Mouse (Mus musculus) neural tube, embryonic 14.5 days (tissue): ENCODE measurements around the gene Ahsg. TPM values are rescaled to one million over a fixed set of nuclear protein-coding genes. Genes with fewer than 3 reads are reported as not detected.

Experiments used
- ATAC-seq: fragments of 200-750 bp; cut with Nextera tagmentation; 2 replicates; pipeline ENCODE4 v1.8.0; 2017; ENCODE audit warnings: low read depth, mild to moderate bottlenecking, moderate TSS enrichment, moderate library complexity
- H3K27ac ChIP-seq: fragments of 300-500 bp; sonication (generic); 2 replicates; pipeline ENCODE4 v1.5.1; 2014; ENCODE audit warnings: low read depth, mild to moderate bottlenecking, control low read depth, low read length, moderate library complexity, mixed read lengths
- H3K27me3 ChIP-seq: fragments of 300-500 bp; sonication (generic); 2 replicates; pipeline ENCODE4 v1.6.1; 2014; ENCODE audit warnings: low read length; ENCODE audit not compliant: control insufficient read depth, insufficient read depth
- H3K36me3 ChIP-seq: fragments of 300-500 bp; sonication (generic); 2 replicates; pipeline ENCODE4 v1.6.1; 2014; ENCODE audit warnings: low read length, mixed read lengths; ENCODE audit not compliant: control insufficient read depth, insufficient read depth
- H3K4me1 ChIP-seq: fragments of 300-500 bp; sonication (generic); 2 replicates; pipeline ENCODE4 v1.6.1; 2014; ENCODE audit warnings: low read length; ENCODE audit not compliant: control insufficient read depth, insufficient read depth
- H3K4me2 ChIP-seq: fragments of 300-500 bp; sonication (generic); 2 replicates; pipeline ENCODE4 v1.6.1; 2014; ENCODE audit warnings: mild to moderate bottlenecking, low read depth, low read length, control low read depth
- H3K4me3 ChIP-seq: fragments of 300-500 bp; sonication (generic); 2 replicates; pipeline ENCODE4 v1.5.1; 2014; ENCODE audit warnings: low read depth, low read length, control low read depth, mixed read lengths
- H3K9ac ChIP-seq: fragments of 300-500 bp; sonication (generic); replicated peaks from 2 replicates; pipeline ENCODE4 v1.6.1; 2014; ENCODE audit warnings: low read depth, mild to moderate bottlenecking, control low read depth, low read length, mixed read lengths
- H3K9me3 ChIP-seq: fragments of 300-500 bp; sonication (generic); 2 replicates; pipeline ENCODE4 v1.6.1; 2016; ENCODE audit warnings: low read length; ENCODE audit not compliant: control insufficient read depth
- WGBS: fragments of 180-500 bp; shearing (Covaris S2); extraction: QIAGEN DNeasy Blood & Tissue Kit; methylation state at CpG from one replicate; pipeline ENCODE4 v1.1.7; 2014; 5-methylcytosine and 5-hydroxymethylcytosine counted together
- polyA plus RNA-seq: library from polyadenylated mRNA; unstranded; fragments of >200 nt; fragmentation: Nextera tagmentation; extraction: Ambion mirVana; gene quantifications from 2 replicates; pipeline ENCODE4 v1.2.1, GENCODE M21; 2014

Ahsg gene
- polyA plus RNA-seq, 1 experiment from 2014 or later = 1.4 TPM

- no peak overlapping the region for H3K4me2 ChIP-seq
- no peaks in the 10 kb centered on the region for H3K36me3 ChIP-seq
- no peaks in the 10 kb centered on the region for H3K4me1 ChIP-seq
- no peak overlapping the region for H3K27ac ChIP-seq
- H3K27me3 ChIP-seq = no peaks in the 10 kb centered on the region
- no peaks in the 10 kb centered on the region for H3K9me3 ChIP-seq
- 29% methylated on average over 6 of the region's 6 CpGs for WGBS
- no peak for ATAC-seq
- H3K4me3 ChIP-seq = no peak overlapping the region
- no peak overlapping the region for H3K9ac ChIP-seq
These were observed 10.2 kb upstream of the Ahsg start for GRCm38 (mm10) chr16:22880900-22881299.

DNA sequence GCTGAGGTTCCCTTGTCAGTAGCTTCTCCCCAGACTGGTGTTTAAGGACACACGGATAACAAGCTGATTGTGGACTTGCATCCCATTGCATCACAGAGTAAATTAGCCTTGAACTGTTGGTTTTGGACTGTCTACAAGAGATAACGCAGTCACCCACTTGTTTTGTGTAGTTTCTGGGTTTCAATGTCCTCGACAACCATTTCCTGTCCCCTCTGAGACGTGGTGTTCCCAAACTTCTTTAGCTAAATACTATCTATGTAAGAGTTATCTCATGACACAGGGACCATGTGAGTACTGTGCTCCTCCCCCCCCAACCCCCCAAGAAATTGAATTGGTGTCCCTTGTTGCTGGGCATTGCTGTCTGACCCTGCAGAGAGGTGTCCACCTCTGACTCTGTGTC lies 9.6 kb upstream of the Ahsg start:
- WGBS = 78% methylated on average over 4 of the region's 4 CpGs
- ATAC-seq = no peak
- H3K36me3 ChIP-seq = no peaks in the 10 kb centered on the region
- H3K4me3 ChIP-seq = no peak overlapping the region
- no peak overlapping the region for H3K4me2 ChIP-seq
- no peaks in the 10 kb centered on the region for H3K27me3 ChIP-seq
- H3K27ac ChIP-seq = no peak overlapping the region
- no peaks in the 10 kb centered on the region for H3K9me3 ChIP-seq
- H3K4me1 ChIP-seq = no peaks in the 10 kb centered on the region
- H3K9ac ChIP-seq = no peak overlapping the region

DNA sequence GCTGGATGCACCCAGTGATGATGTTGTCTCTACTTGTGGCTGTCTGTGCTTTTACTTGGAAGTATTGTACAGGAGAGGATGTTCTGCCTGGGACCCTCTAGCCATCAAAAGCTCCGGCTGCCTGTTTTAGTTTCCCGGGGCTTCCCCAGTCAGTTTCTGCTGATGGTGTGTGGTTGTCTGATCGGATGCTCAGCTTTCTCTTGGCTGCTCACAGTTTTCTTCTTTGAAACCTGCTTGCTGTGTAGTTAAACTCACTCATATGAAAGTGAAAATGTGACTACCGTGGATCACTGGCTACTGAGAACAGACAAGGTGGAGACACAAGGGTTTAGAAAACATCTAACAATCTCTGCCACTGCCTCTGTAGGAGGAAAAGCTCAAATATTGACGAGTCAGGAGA lies 7.6 kb upstream of the Ahsg start:
- Histone ChIP-seq H3K4me3 (no peak overlapping the region), H3K9me3 (no peaks in the 10 kb centered on the region), H3K36me3 (no peaks in the 10 kb centered on the region), H3K4me1 (no peaks in the 10 kb centered on the region), H3K27ac (no peak overlapping the region), H3K4me2 (no peak overlapping the region), H3K27me3 (no peaks in the 10 kb centered on the region), H3K9ac (no peak overlapping the region)
- ATAC-seq = no peak
- 83% methylated on average over 5 of the region's 5 CpGs for WGBS

DNA sequence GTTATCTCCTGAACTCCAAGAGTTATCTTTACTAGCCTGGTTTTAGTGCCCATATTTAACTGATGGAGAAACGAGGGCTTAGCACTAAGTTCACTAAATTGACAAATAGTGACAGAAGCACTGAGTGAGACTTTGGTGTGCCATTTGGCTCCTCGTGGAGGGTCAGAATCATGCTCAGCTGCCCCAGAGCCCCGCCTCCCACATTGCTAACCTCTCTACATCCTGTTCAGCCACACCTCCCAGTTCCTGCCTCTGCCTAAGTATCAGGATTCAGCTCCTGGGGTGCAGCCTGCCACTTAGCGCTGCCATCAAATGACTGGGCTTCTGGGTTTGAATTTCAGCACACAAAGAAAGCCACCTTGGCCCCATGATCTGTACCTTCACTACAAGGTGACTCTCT lies 5.7 kb upstream of the Ahsg start:
- Histone ChIP-seq H3K36me3 (no peaks in the 10 kb centered on the region), H3K27ac (no peak overlapping the region), H3K4me2 (no peak overlapping the region), H3K9ac (no peak overlapping the region), H3K4me3 (no peak overlapping the region), H3K27me3 (no peaks in the 10 kb centered on the region), H3K4me1 (no peaks in the 10 kb centered on the region), H3K9me3 (no peaks in the 10 kb centered on the region)
- WGBS = 42% methylated on average over 4 of the region's 4 CpGs
- no peak for ATAC-seq

DNA sequence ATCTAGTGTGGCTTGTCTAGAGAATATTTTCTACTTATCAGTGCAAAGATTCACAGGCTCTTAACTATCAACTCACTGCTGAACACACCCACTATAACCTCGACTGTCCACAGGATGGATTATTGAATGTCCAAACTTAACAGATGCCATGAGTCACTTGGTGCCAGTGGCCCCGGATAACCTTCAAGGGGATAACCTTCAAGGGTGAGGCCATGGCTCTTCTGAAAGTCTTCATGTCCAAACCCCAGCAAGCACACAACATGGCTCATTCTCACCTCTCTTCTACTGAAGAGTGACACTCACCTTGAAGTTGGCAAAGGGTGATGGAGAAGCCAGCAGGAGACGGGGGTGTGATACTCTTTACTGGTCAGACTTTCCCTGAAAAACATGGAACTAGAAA lies 4.4 kb upstream of the Ahsg start:
- no peak for ATAC-seq
- 83% methylated on average over 3 of the region's 3 CpGs for WGBS
- H3K4me2 ChIP-seq = no peak overlapping the region
- no peak overlapping the region for H3K4me3 ChIP-seq
- no peaks in the 10 kb centered on the region for H3K4me1 ChIP-seq
- H3K36me3 ChIP-seq = no peaks in the 10 kb centered on the region
- H3K9ac ChIP-seq = no peak overlapping the region
- no peaks in the 10 kb centered on the region for H3K9me3 ChIP-seq
- H3K27ac ChIP-seq = no peak overlapping the region
- no peaks in the 10 kb centered on the region for H3K27me3 ChIP-seq

DNA sequence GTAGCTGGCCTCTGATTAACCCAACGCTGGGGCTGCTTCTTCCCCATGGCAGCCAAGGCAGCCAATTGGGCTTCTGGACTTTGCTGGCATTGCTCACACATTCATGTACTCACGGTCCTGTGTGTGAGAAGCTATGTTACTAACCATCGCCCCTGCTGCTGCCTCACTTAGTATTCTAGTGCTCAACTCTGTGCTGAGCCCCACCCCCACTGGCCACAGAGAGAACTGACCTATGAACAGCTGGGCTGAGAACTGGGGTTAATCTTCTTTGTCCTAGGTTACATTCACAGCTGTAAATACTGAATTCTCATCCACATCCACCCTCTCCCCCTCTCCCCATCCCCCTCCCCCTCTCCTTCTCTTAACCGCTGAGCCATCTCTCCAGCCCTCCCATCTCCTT lies 2.2 kb upstream of the Ahsg start:
- no peak for ATAC-seq
- Histone ChIP-seq H3K36me3 (no peaks in the 10 kb centered on the region), H3K27ac (no peak overlapping the region), H3K4me1 (no peaks in the 10 kb centered on the region), H3K9me3 (no peaks in the 10 kb centered on the region), H3K9ac (no peak overlapping the region), H3K27me3 (no peaks in the 10 kb centered on the region), H3K4me3 (no peak overlapping the region), H3K4me2 (no peak overlapping the region)
- 65% methylated on average over 4 of the region's 4 CpGs for WGBS

- no peaks in the 10 kb centered on the region for H3K36me3 ChIP-seq
- H3K9ac ChIP-seq = no peak overlapping the region
- WGBS = 95% methylated on average over 8 of the region's 8 CpGs
- ATAC-seq = no peak
- no peaks in the 10 kb centered on the region for H3K27me3 ChIP-seq
- H3K4me3 ChIP-seq = no peak overlapping the region
- H3K27ac ChIP-seq = no peak overlapping the region
- H3K4me2 ChIP-seq = no peak overlapping the region
- no peaks in the 10 kb centered on the region for H3K9me3 ChIP-seq
- no peaks in the 10 kb centered on the region for H3K4me1 ChIP-seq
These were observed 1.4 kb upstream of the Ahsg start for GRCm38 (mm10) chr16:22889716-22890115.

DNA sequence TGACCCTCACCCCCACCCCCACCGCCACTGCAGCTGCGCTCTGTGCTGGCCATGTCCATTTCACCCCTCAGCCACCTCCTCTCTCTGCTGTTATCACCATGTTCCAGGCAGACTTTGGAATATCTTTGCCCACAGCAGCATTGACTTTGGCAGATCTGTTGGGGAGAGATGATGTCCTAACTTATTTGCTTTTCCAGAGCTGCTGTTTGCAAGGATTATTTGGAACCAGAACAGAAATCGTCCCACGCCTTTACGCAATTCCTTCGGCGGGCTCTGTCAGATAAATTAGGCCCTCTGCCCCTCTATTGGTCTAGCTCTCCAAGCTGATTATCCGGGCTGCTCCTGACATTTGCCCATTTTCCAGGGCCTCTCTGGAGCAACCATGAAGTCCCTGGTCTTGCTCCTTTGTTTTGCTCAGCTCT lies 667 bp downstream of the Ahsg start:
- Histone ChIP-seq H3K36me3 (no peaks in the 10 kb centered on the region), H3K4me2 (no peak overlapping the region), H3K4me1 (no peaks in the 10 kb centered on the region), H3K27ac (no peak overlapping the region), H3K9me3 (no peaks in the 10 kb centered on the region), H3K4me3 (no peak overlapping the region), H3K9ac (no peak overlapping the region), H3K27me3 (no peaks in the 10 kb centered on the region)
- WGBS = 93% methylated on average over 8 of the region's 8 CpGs
- ATAC-seq = no peak

- no peak for ATAC-seq
- H3K27ac ChIP-seq = no peak overlapping the region
- H3K4me3 ChIP-seq = no peak overlapping the region
- H3K36me3 ChIP-seq = no peaks in the 10 kb centered on the region
- H3K27me3 ChIP-seq = no peaks in the 10 kb centered on the region
- no peak overlapping the region for H3K9ac ChIP-seq
- WGBS = 66% methylated on average over 8 of the region's 8 CpGs
- no peaks in the 10 kb centered on the region for H3K9me3 ChIP-seq
- H3K4me2 ChIP-seq = no peak overlapping the region
- H3K4me1 ChIP-seq = no peaks in the 10 kb centered on the region
These were observed 3.0 kb downstream of the Ahsg start for GRCm38 (mm10) chr16:22894095-22894494.

DNA sequence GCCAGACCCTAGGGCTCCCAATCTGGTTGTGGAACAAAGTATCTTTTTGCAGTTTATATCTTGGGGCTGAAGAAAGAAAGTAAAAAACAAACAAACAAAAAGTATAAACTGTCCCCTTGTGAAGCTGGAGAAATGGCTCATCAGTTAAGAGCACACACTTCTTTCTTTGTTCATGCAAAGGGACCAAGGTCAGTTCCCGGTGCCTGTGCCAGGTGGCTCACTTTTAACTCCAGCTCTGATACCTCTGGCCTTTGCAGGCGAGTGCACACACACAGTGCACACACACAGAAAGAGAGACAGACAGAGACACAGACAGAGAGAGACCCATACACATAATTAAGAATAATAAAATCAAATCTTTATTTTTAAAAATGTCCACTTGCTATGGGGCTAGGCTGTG lies 5.5 kb downstream of the Ahsg start:
- WGBS = 69% methylated on average over 2 of the region's 2 CpGs
- H3K9ac ChIP-seq = no peak overlapping the region
- H3K27ac ChIP-seq = no peak overlapping the region
- H3K4me3 ChIP-seq = no peak overlapping the region
- no peaks in the 10 kb centered on the region for H3K27me3 ChIP-seq
- no peaks in the 10 kb centered on the region for H3K9me3 ChIP-seq
- H3K4me1 ChIP-seq = no peaks in the 10 kb centered on the region
- no peak for ATAC-seq
- H3K4me2 ChIP-seq = no peak overlapping the region
- no peaks in the 10 kb centered on the region for H3K36me3 ChIP-seq
